Mouse (Mus musculus) hindbrain, embryonic 15.5 days (tissue): ENCODE results near the gene Mrpl22. TPM values are rescaled to one million over a fixed set of nuclear protein-coding genes. Genes with fewer than 3 reads are reported as not detected.

Experiments
- ATAC-seq: fragments of 200-750 bp; cut with Nextera tagmentation; 2 replicates; pipeline ENCODE4 v1.8.0; 2017; ENCODE audit warnings: low read depth, moderate number of reproducible peaks, moderate TSS enrichment; ENCODE audit not compliant: low FRiP score
- H3K27ac ChIP-seq: fragments of 300-500 bp; sonication (generic); replicated peaks from 2 replicates; pipeline ENCODE4 v1.5.1; 2015; ENCODE audit warnings: mild to moderate bottlenecking, inconsistent platforms
- H3K27me3 ChIP-seq: fragments of 300-500 bp; sonication (generic); 2 replicates; pipeline ENCODE4 v1.6.1; 2015; ENCODE audit warnings: control low read depth, inconsistent platforms
- H3K36me3 ChIP-seq: fragments of 300-500 bp; sonication (generic); 2 replicates; pipeline ENCODE4 v1.6.1; 2015; ENCODE audit warnings: control low read depth, inconsistent platforms
- H3K4me1 ChIP-seq: fragments of 300-500 bp; sonication (generic); replicated peaks from 2 replicates; pipeline ENCODE4 v1.6.1; 2015; ENCODE audit warnings: control low read depth, inconsistent platforms
- H3K4me2 ChIP-seq: fragments of 300-500 bp; sonication (generic); 2 replicates; pipeline ENCODE4 v1.6.1; 2015; ENCODE audit warnings: moderate library complexity, mild to moderate bottlenecking, inconsistent platforms
- H3K4me3 ChIP-seq: fragments of 300-500 bp; sonication (generic); 2 replicates; pipeline ENCODE4 v1.5.1; 2015; ENCODE audit warnings: mild to moderate bottlenecking, inconsistent platforms
- H3K9ac ChIP-seq: fragments of 300-500 bp; sonication (generic); 2 replicates; pipeline ENCODE4 v1.6.1; 2015; ENCODE audit warnings: inconsistent platforms
- H3K9me3 ChIP-seq: fragments of 300-500 bp; sonication (generic); 2 replicates; pipeline ENCODE4 v1.6.1; 2016; ENCODE audit warnings: control low read depth, inconsistent platforms
- WGBS: fragments of 180-500 bp; shearing (Covaris S2); methylation state at CpG from one replicate; pipeline ENCODE4 v1.1.7; 2015; 5-methylcytosine and 5-hydroxymethylcytosine counted together
- polyA plus RNA-seq: library from polyadenylated mRNA; unstranded; fragments of >200 nt; fragmentation: Nextera tagmentation; extraction: Ambion mirVana; gene quantifications from 2 replicates; pipeline ENCODE4 v1.2.1, GENCODE M21; 2015

The Mrpl22 gene
- 90.5 and 93.9 TPM in 2 replicates for polyA plus RNA-seq

GRCm38 (mm10) chr11:58171459-58172091 is at the start of gene Mrpl22:
Gene Mrpl22 (plus strand): TSS chr11:58171661.
- under 1% methylated on average over 33 of the region's 34 CpGs for WGBS
- Histone ChIP-seq H3K4me1 (peaks cover 28% of the 10 kb centered on the region), H3K4me3 (peak within 1 kb of the TSS; percentile 65), H3K36me3 (peaks cover 34% of the 10 kb centered on the region), H3K9ac (peak within 1 kb of the TSS; percentile 58), H3K27me3 (no peaks in the 10 kb centered on the region), H3K9me3 (no peaks in the 10 kb centered on the region), H3K4me2 (peak within 1 kb of the TSS; percentile 88), H3K27ac (peak within 1 kb of the TSS; percentile 64)
- peak; percentile 79 for ATAC-seq

GRCm38 (mm10) chr11:58123711-58124110 is 47.8 kb upstream of the Mrpl22 start:
- H3K27ac ChIP-seq = no peak overlapping the region
- H3K9me3 ChIP-seq = no peaks in the 10 kb centered on the region
- no peak for ATAC-seq
- H3K4me2 ChIP-seq = no peak overlapping the region
- H3K4me3 ChIP-seq = no peak overlapping the region
- H3K27me3 ChIP-seq = no peaks in the 10 kb centered on the region
- no peaks in the 10 kb centered on the region for H3K4me1 ChIP-seq
- WGBS = 93% methylated on average over 2 of the region's 2 CpGs
- no peak overlapping the region for H3K9ac ChIP-seq
- H3K36me3 ChIP-seq = peaks cover 73% of the 10 kb centered on the region

- no peak overlapping the region for H3K4me2 ChIP-seq
- H3K36me3 ChIP-seq = peaks cover 78% of the 10 kb centered on the region
- H3K27ac ChIP-seq = no peak overlapping the region
- H3K9me3 ChIP-seq = no peaks in the 10 kb centered on the region
- no peaks in the 10 kb centered on the region for H3K4me1 ChIP-seq
- no peak for ATAC-seq
- H3K4me3 ChIP-seq = no peak overlapping the region
- H3K27me3 ChIP-seq = no peaks in the 10 kb centered on the region
- H3K9ac ChIP-seq = no peak overlapping the region
- 73% methylated on average over 11 of the region's 11 CpGs for WGBS
Observed at GRCm38 (mm10) chr11:58125021-58125420, 46.4 kb upstream of the Mrpl22 start.

- Histone ChIP-seq H3K36me3 (peaks cover 76% of the 10 kb centered on the region), H3K27ac (no peak overlapping the region), H3K9ac (no peak overlapping the region), H3K27me3 (no peaks in the 10 kb centered on the region), H3K9me3 (no peaks in the 10 kb centered on the region), H3K4me2 (no peak overlapping the region), H3K4me3 (no peak overlapping the region), H3K4me1 (no peaks in the 10 kb centered on the region)
- ATAC-seq = no peak
- WGBS = 65% methylated on average over 7 of the region's 7 CpGs
Observed at GRCm38 (mm10) chr11:58126397-58127160, 44.9 kb upstream of the Mrpl22 start.

- Histone ChIP-seq H3K4me2 (no peak overlapping the region), H3K4me1 (no peaks in the 10 kb centered on the region), H3K4me3 (no peak overlapping the region), H3K27me3 (no peaks in the 10 kb centered on the region), H3K27ac (no peak overlapping the region), H3K36me3 (peaks cover 81% of the 10 kb centered on the region), H3K9me3 (no peaks in the 10 kb centered on the region), H3K9ac (no peak overlapping the region)
- ATAC-seq = no peak
- WGBS = 88% methylated on average over 2 of the region's 2 CpGs
Observed at GRCm38 (mm10) chr11:58127544-58127943, 43.9 kb upstream of the Mrpl22 start.

GRCm38 (mm10) chr11:58129302-58129843 is 42.1 kb upstream of the Mrpl22 start:
- ATAC-seq = no peak
- 87% methylated on average over 6 of the region's 6 CpGs for WGBS
- H3K36me3 ChIP-seq = peaks cover 78% of the 10 kb centered on the region

GRCm38 (mm10) chr11:58132026-58132425 is 39.4 kb upstream of the Mrpl22 start:
- WGBS = 96% methylated on average over 3 of the region's 3 CpGs
- H3K4me1 ChIP-seq = no peaks in the 10 kb centered on the region
- peaks cover 88% of the 10 kb centered on the region for H3K36me3 ChIP-seq
- H3K27me3 ChIP-seq = no peaks in the 10 kb centered on the region
- H3K9ac ChIP-seq = no peak overlapping the region
- no peak overlapping the region for H3K4me2 ChIP-seq
- no peak for ATAC-seq
- no peak overlapping the region for H3K4me3 ChIP-seq
- H3K27ac ChIP-seq = no peak overlapping the region
- H3K9me3 ChIP-seq = no peaks in the 10 kb centered on the region

More at GRCm38 (mm10) chr11:58129302-58129843, 42.1 kb upstream of the Mrpl22 start:
- H3K27ac ChIP-seq = no peak overlapping the region
- no peaks in the 10 kb centered on the region for H3K9me3 ChIP-seq
- no peaks in the 10 kb centered on the region for H3K27me3 ChIP-seq
- no peak overlapping the region for H3K4me2 ChIP-seq
- no peaks in the 10 kb centered on the region for H3K4me1 ChIP-seq
- no peak overlapping the region for H3K4me3 ChIP-seq
- no peak overlapping the region for H3K9ac ChIP-seq

GRCm38 (mm10) chr11:58134869-58135268 is 36.6 kb upstream of the Mrpl22 start:
- H3K27ac ChIP-seq = no peak overlapping the region
- no peaks in the 10 kb centered on the region for H3K4me1 ChIP-seq
- no peak overlapping the region for H3K4me3 ChIP-seq
- no peaks in the 10 kb centered on the region for H3K9me3 ChIP-seq
- H3K4me2 ChIP-seq = no peak overlapping the region
- H3K27me3 ChIP-seq = no peaks in the 10 kb centered on the region
- no peak overlapping the region for H3K9ac ChIP-seq
- peaks cover 90% of the 10 kb centered on the region for H3K36me3 ChIP-seq
- no peak for ATAC-seq

GRCm38 (mm10) chr11:58135296-58135695 is 36.2 kb upstream of the Mrpl22 start:
- peaks cover 88% of the 10 kb centered on the region for H3K36me3 ChIP-seq
- ATAC-seq = no peak
- no peak overlapping the region for H3K27ac ChIP-seq
- H3K9ac ChIP-seq = no peak overlapping the region
- H3K4me2 ChIP-seq = no peak overlapping the region
- H3K4me3 ChIP-seq = no peak overlapping the region
- no peaks in the 10 kb centered on the region for H3K27me3 ChIP-seq
- H3K4me1 ChIP-seq = no peaks in the 10 kb centered on the region
- no peaks in the 10 kb centered on the region for H3K9me3 ChIP-seq

GRCm38 (mm10) chr11:58136677-58137076 is 34.8 kb upstream of the Mrpl22 start:
- H3K9me3 ChIP-seq = no peaks in the 10 kb centered on the region
- ATAC-seq = no peak
- H3K4me2 ChIP-seq = no peak overlapping the region
- peaks cover 89% of the 10 kb centered on the region for H3K36me3 ChIP-seq
- WGBS = 96% methylated on average over 6 of the region's 6 CpGs
- H3K27me3 ChIP-seq = no peaks in the 10 kb centered on the region
- H3K4me1 ChIP-seq = no peaks in the 10 kb centered on the region
- H3K27ac ChIP-seq = no peak overlapping the region
- no peak overlapping the region for H3K9ac ChIP-seq
- H3K4me3 ChIP-seq = no peak overlapping the region

- WGBS = 75% methylated on average over 11 of the region's 11 CpGs
- H3K4me1 ChIP-seq = no peaks in the 10 kb centered on the region
- no peak overlapping the region for H3K9ac ChIP-seq
- no peak for ATAC-seq
- no peak overlapping the region for H3K4me2 ChIP-seq
- no peak overlapping the region for H3K4me3 ChIP-seq
- no peaks in the 10 kb centered on the region for H3K27me3 ChIP-seq
- H3K36me3 ChIP-seq = peaks cover 84% of the 10 kb centered on the region
- H3K9me3 ChIP-seq = no peaks in the 10 kb centered on the region
- H3K27ac ChIP-seq = no peak overlapping the region
Observed at GRCm38 (mm10) chr11:58138821-58139220, 32.6 kb upstream of the Mrpl22 start.

- Histone ChIP-seq H3K9me3 (no peaks in the 10 kb centered on the region), H3K4me2 (no peak overlapping the region), H3K36me3 (peaks cover 84% of the 10 kb centered on the region), H3K27me3 (no peaks in the 10 kb centered on the region), H3K4me1 (no peaks in the 10 kb centered on the region), H3K9ac (no peak overlapping the region), H3K4me3 (no peak overlapping the region), H3K27ac (no peak overlapping the region)
- 90% methylated on average over 3 of the region's 3 CpGs for WGBS
- no peak for ATAC-seq
Observed at GRCm38 (mm10) chr11:58139466-58139865, 32.0 kb upstream of the Mrpl22 start.
